Mouse (Mus musculus) C2C12 (cell line): Measurements from ENCODE around the gene Ptn.

Source experiments
- CEBPB ChIP-seq: IDR thresholded peaks from one replicate; pipeline ENCODE4 v1.6.1; 2011; ENCODE audit warnings: low read depth, mild to moderate bottlenecking, control low read depth, moderate library complexity
- CTCF ChIP-seq: IDR thresholded peaks from one replicate; pipeline ENCODE4 v1.5.1; 2011; ENCODE audit not compliant: control insufficient read depth, insufficient read depth, insufficient read length
- MAX ChIP-seq: IDR thresholded peaks from one replicate; pipeline ENCODE4 v1.6.1; 2011; ENCODE audit warnings: mild to moderate bottlenecking, control low read depth
- MYOD1 ChIP-seq: IDR thresholded peaks from one replicate; pipeline ENCODE4 v1.6.1; 2011; ENCODE audit warnings: low read depth; ENCODE audit not compliant: control insufficient read depth, insufficient read length
- MYOG ChIP-seq: IDR thresholded peaks from one replicate; pipeline ENCODE4 v1.6.1; 2011; ENCODE audit not compliant: control insufficient read depth, insufficient read length; ENCODE audit errors: extremely low read depth
- USF1 ChIP-seq: IDR thresholded peaks from one replicate; pipeline ENCODE4 v1.6.1; 2011; ENCODE audit warnings: low read depth, mild to moderate bottlenecking, control low read depth, moderate library complexity

GRCm38 (mm10) chr6:36808306-36809058, 1.5 kb downstream of the Ptn start:
- TF ChIP-seq CTCF (no peak), MAX (no peak), CEBPB (no peak), USF1 (no peak), MYOD1 (no peak), MYOG (no peak)
